Mouse (Mus musculus): ENCODE data around the gene Mrvi1. TPM values are rescaled to one million over a fixed set of nuclear protein-coding genes. Genes with fewer than 3 reads are reported as not detected.

The Mrvi1 gene
- polyA plus RNA-seq, 1 experiment from 2014 or later, result 0.18 TPM

DNA sequence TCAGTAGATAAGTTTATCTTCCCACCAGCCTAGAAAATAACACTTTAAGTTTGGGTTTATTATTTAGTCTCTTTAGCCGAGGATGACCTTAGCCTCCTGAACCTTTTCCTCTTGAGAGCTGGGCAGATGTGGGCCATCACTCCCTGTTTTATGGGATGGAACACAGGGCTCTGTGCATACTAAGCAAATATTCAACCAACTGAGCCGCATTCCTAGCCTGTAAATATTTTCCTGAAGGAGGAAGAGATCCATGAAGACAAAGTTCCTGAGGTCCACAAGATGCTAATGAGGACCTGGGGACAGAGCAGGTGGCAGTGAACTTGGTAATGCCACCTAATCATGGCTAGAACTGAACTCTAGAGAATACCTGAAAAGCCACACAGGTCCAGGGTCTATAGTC, 9.5 kb downstream of the Mrvi1 start:
- Histone ChIP-seq H3K27me3 (no peaks in the 10 kb centered on the region), H3K36me3 (no peaks in the 10 kb centered on the region), H3K4me3 (no peak overlapping the region), H3K9ac (no peak overlapping the region), H3K4me2 (no peak overlapping the region), H3K9me3 (no peaks in the 10 kb centered on the region), H3K4me1 (no peaks in the 10 kb centered on the region), H3K27ac (no peak overlapping the region)
- no peak for ATAC-seq (ENCODE audit: insufficient number of reproducible peaks, insufficient read depth, low FRiP score, low TSS enrichment, low read depth)
- 76% methylated on average over 2 of the region's 2 CpGs for WGBS

DNA sequence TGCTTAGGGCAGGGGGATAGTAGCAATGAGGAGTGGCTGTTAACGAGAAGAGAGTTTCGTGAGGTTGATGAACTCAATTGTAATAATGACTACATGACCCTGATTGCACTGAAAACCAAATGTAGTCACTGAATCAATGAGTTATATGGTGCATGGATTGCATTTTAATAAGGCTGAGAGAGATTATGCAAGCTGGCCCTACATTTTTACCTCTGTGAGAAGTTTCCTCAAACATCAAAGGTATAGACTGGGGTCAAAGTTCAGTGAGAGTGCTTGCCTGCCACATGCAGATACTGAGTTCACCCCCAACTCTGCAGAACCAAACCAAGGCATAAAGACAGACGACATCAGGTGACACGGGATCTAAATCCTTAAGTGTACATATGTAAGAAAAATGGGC, 14.9 kb downstream of the Mrvi1 start:
- 81% methylated on average over 4 of the region's 4 CpGs for WGBS
- H3K4me1 ChIP-seq, result no peaks in the 10 kb centered on the region
- H3K36me3 ChIP-seq, result no peaks in the 10 kb centered on the region
- ATAC-seq (ENCODE audit: insufficient number of reproducible peaks, insufficient read depth, low FRiP score, low TSS enrichment, low read depth), result no peak
- no peak overlapping the region for H3K4me2 ChIP-seq
- H3K27ac ChIP-seq, result no peak overlapping the region
- no peaks in the 10 kb centered on the region for H3K9me3 ChIP-seq
- no peaks in the 10 kb centered on the region for H3K27me3 ChIP-seq
- H3K4me3 ChIP-seq, result no peak overlapping the region
- H3K9ac ChIP-seq, result no peak overlapping the region

DNA sequence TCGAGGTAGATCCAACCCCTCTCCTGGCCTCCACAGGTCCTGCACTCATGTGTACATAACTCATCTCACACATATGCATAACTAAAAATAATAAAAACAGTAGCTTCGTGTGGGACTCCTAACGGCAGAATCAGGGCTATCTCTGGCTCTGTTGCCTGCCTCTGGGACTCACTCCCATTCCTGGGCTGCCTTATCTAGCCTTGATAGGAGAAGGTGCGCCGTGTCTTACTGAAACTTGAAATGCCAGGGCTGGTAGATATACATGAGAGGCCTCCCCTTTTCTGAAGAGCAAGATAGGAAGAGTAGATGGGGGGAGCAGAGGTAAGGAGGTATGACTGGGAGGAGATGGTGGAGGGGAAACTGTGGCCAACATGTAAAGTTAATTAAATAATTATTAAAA, 15.4 kb downstream of the Mrvi1 start:
- 89% methylated on average over 5 of the region's 5 CpGs for WGBS
- Histone ChIP-seq H3K9ac (no peak overlapping the region), H3K36me3 (no peaks in the 10 kb centered on the region), H3K27me3 (no peaks in the 10 kb centered on the region), H3K4me1 (no peaks in the 10 kb centered on the region), H3K4me3 (no peak overlapping the region), H3K27ac (no peak overlapping the region), H3K4me2 (no peak overlapping the region), H3K9me3 (no peaks in the 10 kb centered on the region)
- no peak for ATAC-seq (ENCODE audit: insufficient number of reproducible peaks, insufficient read depth, low FRiP score, low TSS enrichment, low read depth)

DNA sequence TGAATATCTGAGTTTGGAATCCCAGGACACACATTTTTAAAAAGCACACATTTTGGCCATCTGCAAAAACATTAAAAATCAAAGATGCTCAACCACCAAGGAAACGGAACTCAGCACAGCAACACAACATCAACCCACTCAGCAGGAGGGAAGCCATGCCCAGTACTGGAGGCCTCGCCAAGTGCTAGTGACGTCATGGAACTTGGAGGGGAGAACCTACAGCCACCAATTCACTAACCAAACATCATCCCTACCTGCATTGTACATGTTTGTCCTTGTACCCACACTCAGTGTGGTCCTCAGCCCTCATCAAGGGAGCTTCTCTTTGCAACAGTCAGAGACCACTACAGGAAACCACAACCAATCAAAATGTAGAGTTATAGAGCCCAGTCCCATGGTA, 16.9 kb downstream of the Mrvi1 start:
- WGBS, result 68% methylated on average over 3 of the region's 3 CpGs

DNA sequence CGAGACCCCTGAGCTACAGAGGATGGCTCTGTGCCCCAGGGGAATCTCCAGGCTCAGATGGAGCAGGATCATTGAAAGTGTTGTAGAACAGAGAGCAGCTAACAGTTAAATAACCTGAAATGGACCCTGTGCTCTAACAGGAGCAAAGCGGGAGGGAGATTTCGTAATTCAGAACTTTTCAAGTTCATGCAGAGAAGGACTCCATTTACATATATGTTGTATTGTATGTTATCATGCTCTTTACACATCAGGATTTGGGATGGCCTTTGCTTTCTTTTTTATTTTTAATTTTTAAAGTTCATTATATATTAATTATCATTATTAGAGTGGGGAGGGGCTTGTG, 18.6 kb downstream of the Mrvi1 start:
- ATAC-seq (ENCODE audit: insufficient number of reproducible peaks, insufficient read depth, low FRiP score, low TSS enrichment, low read depth), result no peak
- 68% methylated on average over 3 of the region's 3 CpGs for WGBS
- H3K4me2 ChIP-seq, result no peak overlapping the region
- H3K4me1 ChIP-seq, result no peaks in the 10 kb centered on the region
- no peaks in the 10 kb centered on the region for H3K9me3 ChIP-seq
- H3K4me3 ChIP-seq, result no peak overlapping the region
- H3K27ac ChIP-seq, result no peak overlapping the region
- no peak overlapping the region for H3K9ac ChIP-seq
- H3K27me3 ChIP-seq, result no peaks in the 10 kb centered on the region
- H3K36me3 ChIP-seq, result no peaks in the 10 kb centered on the region

More for the DNA sequence above, 16.9 kb downstream of the Mrvi1 start:
- Histone ChIP-seq H3K27ac (no peak overlapping the region), H3K27me3 (no peaks in the 10 kb centered on the region), H3K9me3 (no peaks in the 10 kb centered on the region), H3K36me3 (no peaks in the 10 kb centered on the region), H3K4me3 (no peak overlapping the region), H3K4me2 (no peak overlapping the region), H3K4me1 (no peaks in the 10 kb centered on the region), H3K9ac (no peak overlapping the region)
- no peak for ATAC-seq (ENCODE audit: insufficient number of reproducible peaks, insufficient read depth, low FRiP score, low TSS enrichment, low read depth)

DNA sequence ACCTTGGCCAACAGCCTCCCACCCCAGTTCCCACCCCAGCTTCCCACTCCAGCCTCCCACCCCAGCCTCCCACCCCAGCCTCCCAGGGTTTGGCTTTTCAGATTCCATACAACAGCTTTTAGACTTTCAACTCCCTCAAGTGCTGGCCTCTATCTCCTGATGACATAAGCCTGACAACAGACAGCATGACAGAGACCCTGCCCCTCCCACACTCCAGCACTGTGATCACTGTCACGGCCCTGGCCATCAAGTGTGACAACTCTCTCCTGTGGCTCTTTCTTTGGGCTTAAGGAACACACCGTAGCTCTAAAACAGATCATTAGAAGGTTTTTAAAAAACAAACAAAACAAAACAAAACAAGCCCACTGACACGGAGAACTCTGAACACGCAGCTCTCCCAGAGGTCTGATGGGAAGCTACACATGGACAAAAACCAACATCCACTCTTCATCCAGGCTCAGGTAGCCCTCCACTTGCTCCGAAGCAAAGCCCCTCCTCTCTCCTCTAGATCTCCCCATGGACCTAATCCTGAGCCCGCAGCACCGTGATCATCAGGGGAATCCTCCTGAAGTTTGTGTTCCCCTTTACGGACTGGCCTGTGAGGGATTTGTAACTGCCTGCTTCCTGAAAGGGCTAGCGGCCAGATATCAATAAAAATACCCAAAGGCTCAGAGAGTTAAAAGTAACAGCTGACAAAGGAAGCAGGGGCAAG, 19.2 kb downstream of the Mrvi1 start:
- WGBS, result 62% methylated on average over 9 of the region's 9 CpGs
- ATAC-seq (ENCODE audit: insufficient number of reproducible peaks, insufficient read depth, low FRiP score, low TSS enrichment, low read depth), result no peak
- Histone ChIP-seq H3K36me3 (no peaks in the 10 kb centered on the region), H3K9ac (no peak overlapping the region), H3K4me3 (no peak overlapping the region), H3K27ac (no peak overlapping the region), H3K9me3 (no peaks in the 10 kb centered on the region), H3K4me1 (no peaks in the 10 kb centered on the region), H3K27me3 (no peaks in the 10 kb centered on the region), H3K4me2 (no peak overlapping the region)

DNA sequence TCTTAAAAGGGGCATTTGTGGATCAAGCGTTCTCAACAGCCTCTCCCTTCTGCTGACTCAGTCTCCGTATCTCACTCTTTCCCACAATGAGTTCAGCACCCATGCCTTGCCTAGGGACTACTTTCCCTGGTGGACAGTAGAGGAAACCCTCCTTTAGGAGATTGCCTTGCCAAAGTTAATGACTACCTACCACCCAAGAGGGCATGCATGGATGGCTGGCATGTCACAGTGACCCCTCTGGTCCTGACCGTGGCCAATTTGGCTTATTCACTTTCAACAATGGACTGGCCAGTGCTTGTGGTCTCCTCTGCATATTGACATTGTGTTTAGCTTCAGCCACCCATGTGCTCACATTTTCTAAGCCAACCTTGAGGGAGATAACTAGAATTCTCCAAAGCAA, 19.8 kb downstream of the Mrvi1 start:
- Histone ChIP-seq H3K4me3 (no peak overlapping the region), H3K9ac (no peak overlapping the region), H3K4me2 (no peak overlapping the region), H3K36me3 (no peaks in the 10 kb centered on the region), H3K27me3 (no peaks in the 10 kb centered on the region), H3K27ac (no peak overlapping the region), H3K4me1 (no peaks in the 10 kb centered on the region), H3K9me3 (no peaks in the 10 kb centered on the region)
- no peak for ATAC-seq (ENCODE audit: insufficient number of reproducible peaks, insufficient read depth, low FRiP score, low TSS enrichment, low read depth)
- WGBS, result 88% methylated on average over 3 of the region's 3 CpGs

DNA sequence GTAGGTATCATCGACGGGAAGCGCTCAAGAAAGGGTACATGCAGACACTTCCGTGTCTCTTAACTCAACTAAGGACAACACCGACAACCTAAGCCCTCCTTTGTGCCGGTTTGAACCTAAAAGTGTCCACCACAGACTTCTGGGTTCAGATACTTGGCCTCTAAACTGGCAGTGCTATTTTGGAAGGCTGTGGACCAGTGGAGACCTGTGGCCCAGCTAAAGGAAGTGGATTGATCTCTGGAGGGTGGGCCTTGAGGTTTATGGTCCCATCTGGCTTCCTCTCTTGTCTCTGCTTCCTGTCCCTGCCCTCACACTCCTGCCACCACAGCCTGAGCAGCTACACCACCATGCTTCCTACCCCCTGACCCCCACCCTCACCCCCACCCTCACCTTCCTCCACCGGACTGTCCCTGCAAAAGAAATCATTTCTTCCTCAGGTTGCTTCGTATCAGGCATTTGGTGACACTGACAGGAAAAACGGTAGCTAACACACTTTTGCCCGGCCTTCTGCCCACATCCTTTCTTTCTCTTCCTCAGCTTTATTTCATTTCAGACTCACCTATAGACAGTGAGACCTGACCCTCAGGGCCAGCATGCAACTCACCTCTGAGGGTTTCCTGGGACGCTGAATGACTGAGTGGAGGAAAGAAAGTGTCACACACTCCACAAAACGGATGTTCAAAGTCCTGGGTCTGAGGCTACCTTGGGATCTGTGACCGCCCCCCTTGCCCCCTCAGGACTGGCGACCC, 25.7 kb downstream of the Mrvi1 start:
- no peak overlapping the region for H3K27ac ChIP-seq

DNA sequence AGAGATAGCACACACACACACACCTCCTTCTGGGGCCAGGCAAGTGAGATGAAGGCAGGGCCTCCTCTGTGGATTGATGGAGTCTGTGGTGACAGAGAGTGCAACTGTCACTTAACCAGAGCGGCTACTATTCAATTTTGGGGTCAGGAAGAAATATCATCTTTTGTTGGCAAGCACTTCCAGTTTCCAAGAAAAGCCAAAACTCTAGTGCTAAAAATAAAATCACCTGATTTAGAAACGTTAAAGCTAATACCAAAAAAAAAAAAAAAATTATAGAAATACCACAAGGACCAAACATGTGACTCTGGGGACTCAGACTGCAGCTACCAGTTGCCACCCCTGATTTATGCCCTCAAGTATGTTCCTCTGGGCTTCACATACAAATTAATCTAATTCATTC, 26.7 kb downstream of the Mrvi1 start:
- no peaks in the 10 kb centered on the region for H3K4me1 ChIP-seq

More for the DNA sequence above, 25.7 kb downstream of the Mrvi1 start:
- H3K9me3 ChIP-seq, result no peaks in the 10 kb centered on the region
- no peaks in the 10 kb centered on the region for H3K27me3 ChIP-seq
- 92% methylated on average over 14 of the region's 14 CpGs for WGBS
- no peak overlapping the region for H3K4me2 ChIP-seq
- no peak overlapping the region for H3K9ac ChIP-seq
- H3K4me3 ChIP-seq, result no peak overlapping the region
- no peak for ATAC-seq (ENCODE audit: insufficient number of reproducible peaks, insufficient read depth, low FRiP score, low TSS enrichment, low read depth)
- no peaks in the 10 kb centered on the region for H3K36me3 ChIP-seq
- H3K4me1 ChIP-seq, result no peaks in the 10 kb centered on the region

DNA sequence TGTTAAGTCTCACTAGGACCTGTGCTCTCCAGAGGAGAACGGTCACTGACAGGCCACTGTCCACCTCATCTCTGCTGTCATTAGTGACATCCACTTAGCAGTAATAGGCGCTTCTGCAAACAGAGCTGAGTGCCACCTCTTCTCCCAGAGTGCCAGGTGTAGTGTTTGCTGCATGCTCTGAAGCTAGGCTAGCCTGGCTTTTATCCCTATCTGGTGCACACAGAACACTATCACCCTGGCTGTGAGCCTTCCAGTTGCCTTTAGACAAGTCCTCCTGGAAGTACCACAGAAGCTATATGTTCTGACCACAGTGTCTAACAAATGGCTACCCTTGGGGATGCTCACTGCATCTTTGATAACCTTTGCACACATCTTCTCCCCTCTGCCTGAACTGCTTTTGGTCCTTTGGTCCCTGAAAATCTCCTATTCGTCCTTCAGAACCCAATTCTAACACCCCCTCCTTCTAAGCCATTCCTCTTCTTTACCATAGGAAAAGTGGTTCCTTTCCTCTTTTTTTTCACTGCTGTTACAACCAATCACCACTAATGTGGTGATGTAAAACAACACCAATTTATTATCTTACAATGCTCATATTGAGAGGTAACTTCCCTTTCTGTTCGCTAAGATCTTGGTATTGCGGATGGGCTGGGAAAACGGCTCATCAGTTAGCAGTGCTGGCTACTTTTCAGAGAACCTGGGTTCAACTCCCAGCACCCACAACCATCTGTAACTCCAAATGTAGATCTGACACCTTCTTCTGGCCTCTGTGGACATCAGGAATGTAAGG, 28.0 kb downstream of the Mrvi1 start:
- WGBS, result 84% methylated on average over 6 of the region's 6 CpGs
- Histone ChIP-seq H3K4me1 (no peaks in the 10 kb centered on the region), H3K9ac (no peak overlapping the region), H3K27me3 (no peaks in the 10 kb centered on the region), H3K9me3 (no peaks in the 10 kb centered on the region), H3K36me3 (no peaks in the 10 kb centered on the region), H3K4me2 (no peak overlapping the region), H3K4me3 (no peak overlapping the region), H3K27ac (no peak overlapping the region)
- no peak for ATAC-seq (ENCODE audit: insufficient number of reproducible peaks, insufficient read depth, low FRiP score, low TSS enrichment, low read depth)

More for the DNA sequence above, 26.7 kb downstream of the Mrvi1 start:
- Histone ChIP-seq H3K4me3 (no peak overlapping the region), H3K9me3 (no peaks in the 10 kb centered on the region), H3K27me3 (no peaks in the 10 kb centered on the region), H3K36me3 (no peaks in the 10 kb centered on the region), H3K9ac (no peak overlapping the region), H3K4me2 (no peak overlapping the region), H3K27ac (no peak overlapping the region)
- WGBS, result 73% methylated on average over 2 of the region's 2 CpGs
- ATAC-seq (ENCODE audit: insufficient number of reproducible peaks, insufficient read depth, low FRiP score, low TSS enrichment, low read depth), result no peak

DNA sequence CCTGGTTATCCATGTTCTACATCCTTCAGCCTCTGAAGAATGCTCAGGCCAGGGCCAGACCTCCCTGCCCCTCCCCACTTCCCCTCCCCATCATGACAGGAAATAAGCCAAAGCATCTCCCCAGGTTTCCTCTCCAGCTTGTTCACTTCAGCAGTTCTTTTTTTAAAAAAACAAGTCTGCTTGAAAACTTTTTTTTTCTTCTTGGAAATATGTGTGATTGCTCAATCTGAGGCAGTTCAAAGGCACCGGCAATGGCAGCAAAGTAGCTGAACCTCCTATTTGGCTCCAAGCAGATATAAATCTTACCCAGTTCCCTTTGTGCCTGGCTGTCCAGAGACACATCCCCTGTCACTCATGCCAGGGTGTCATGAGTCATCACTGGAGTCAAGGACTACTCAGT, 29.1 kb downstream of the Mrvi1 start:
- H3K27me3 ChIP-seq, result no peaks in the 10 kb centered on the region
- no peak overlapping the region for H3K4me3 ChIP-seq
- H3K4me1 ChIP-seq, result no peaks in the 10 kb centered on the region
- no peaks in the 10 kb centered on the region for H3K36me3 ChIP-seq
- H3K9me3 ChIP-seq, result no peaks in the 10 kb centered on the region
- ATAC-seq (ENCODE audit: insufficient number of reproducible peaks, insufficient read depth, low FRiP score, low TSS enrichment, low read depth), result no peak
- no peak overlapping the region for H3K27ac ChIP-seq
- no peak overlapping the region for H3K9ac ChIP-seq
- WGBS, result 66% methylated on average over 1 of the region's 1 CpGs
- H3K4me2 ChIP-seq, result no peak overlapping the region

DNA sequence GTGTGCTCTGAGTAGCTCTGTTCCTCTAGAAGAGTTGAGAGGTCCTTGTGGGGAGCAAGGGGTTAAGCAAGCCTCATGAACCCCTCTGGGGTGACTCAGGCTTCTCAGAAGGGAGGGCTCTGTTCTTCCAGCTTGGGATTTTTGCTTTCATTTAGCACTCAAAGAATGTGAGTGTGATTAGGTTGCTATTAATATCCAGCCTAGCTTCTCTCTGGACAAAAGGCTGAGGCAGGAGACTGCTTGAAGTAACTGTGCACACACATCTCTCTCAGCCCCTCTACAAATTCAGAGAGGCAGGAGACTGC, 31.7 kb downstream of the Mrvi1 start:
- no peaks in the 10 kb centered on the region for H3K4me1 ChIP-seq
- no peaks in the 10 kb centered on the region for H3K27me3 ChIP-seq
- H3K4me3 ChIP-seq, result no peak overlapping the region
- H3K9ac ChIP-seq, result no peak overlapping the region
- H3K27ac ChIP-seq, result no peak overlapping the region
- H3K36me3 ChIP-seq, result no peaks in the 10 kb centered on the region
- no peak for ATAC-seq (ENCODE audit: insufficient number of reproducible peaks, insufficient read depth, low FRiP score, low TSS enrichment, low read depth)
- H3K9me3 ChIP-seq, result no peaks in the 10 kb centered on the region
- H3K4me2 ChIP-seq, result no peak overlapping the region

All from embryonic facial prominence, embryonic 13.5 days (tissue).